8 mouse cellular contexts compared by ENCODE assay signal in the genomic region with DNA sequence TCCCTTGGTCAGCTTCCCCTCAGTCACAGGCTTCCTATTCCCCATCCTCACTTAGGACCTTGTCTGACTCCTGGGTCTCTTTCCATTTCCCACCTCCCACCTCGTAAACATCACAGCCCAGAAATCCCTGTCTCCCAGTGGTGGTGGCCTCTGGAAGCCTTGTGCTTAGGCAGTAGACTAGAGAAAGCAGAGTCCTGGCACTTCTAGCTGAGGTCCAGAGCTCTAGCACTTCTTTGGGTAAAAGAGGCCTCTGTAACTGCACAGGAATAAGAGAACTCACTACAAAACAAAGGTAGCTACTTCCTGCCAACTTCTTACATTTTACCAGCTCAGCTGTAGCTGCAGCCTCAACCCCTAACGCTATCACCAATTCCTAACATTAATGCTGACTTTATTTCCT. TPM values are rescaled to one million over a fixed set of nuclear protein-coding genes. Genes with fewer than 3 reads are reported as not detected.
DNase-seq lines count a peak whose midpoint lies in the region; ATAC-seq and TF ChIP-seq lines count a peak whose summit lies in the region.

No protein-coding gene starts in this region.

- in situ Hi-C loops in ES-E14 (cut with MboI; ENCODE audit: low sequenced_read_pairs in 2 of 2, unreplicated experiment in 2 of 2), result no loop called here

- H3K27ac ChIP-seq in heart, embryonic 15.5 days, result peak overlapping the region; percentile 99
- H3K27ac ChIP-seq in ES-E14 (ENCODE audit: insufficient read depth, low read depth, low read length, poor library complexity, severe bottlenecking), result no peak overlapping the region
- H3K27ac ChIP-seq in hindbrain, embryonic 11.5 days (ENCODE audit: low read depth, low read length), result no peak overlapping the region
- H3K27ac ChIP-seq in midbrain, embryonic 13.5 days, result no peak overlapping the region

- peaks cover 57% of the 10 kb centered on the region for H3K4me1 ChIP-seq in heart, embryonic 15.5 days (replicated peaks)
- H3K4me1 ChIP-seq in ES-E14 (ENCODE audit: control insufficient read depth in 2 of 2, insufficient read depth in 2 of 2, low read length in 2 of 2, poor library complexity in 1 of 2), result peaks cover 25 to 34% of the 10 kb centered on the region in 2 experiments
- H3K4me1 ChIP-seq in hindbrain, embryonic 11.5 days (replicated peaks; ENCODE audit: control insufficient read depth, insufficient read depth, low read length), result peaks cover 24% of the 10 kb centered on the region
- peaks cover 60% of the 10 kb centered on the region for H3K4me1 ChIP-seq in midbrain, embryonic 13.5 days (replicated peaks)

- peaks cover 23% of the 10 kb centered on the region for H3K36me3 ChIP-seq in heart, embryonic 15.5 days
- peaks cover 8% of the 10 kb centered on the region for H3K36me3 ChIP-seq in ES-E14 (ENCODE audit: control insufficient read depth, insufficient read depth, low read length, poor library complexity, severe bottlenecking)
- no peaks in the 10 kb centered on the region for H3K36me3 ChIP-seq in hindbrain, embryonic 11.5 days (ENCODE audit: control insufficient read depth, insufficient read depth, low read length)
- H3K36me3 ChIP-seq in midbrain, embryonic 13.5 days, result peaks cover 26% of the 10 kb centered on the region

- H3K4me3 ChIP-seq in heart, embryonic 15.5 days, result peak overlapping the region; percentile 73
- H3K4me3 ChIP-seq in ES-E14 (ENCODE audit: insufficient read depth in 1 of 2, low read depth in 1 of 2, low read length in 2 of 2, poor library complexity in 1 of 2, severe bottlenecking in 1 of 2), result peak overlapping the region; percentile 72 to 73; a peak in 2 of 4 replicates
- H3K4me3 ChIP-seq in hindbrain, embryonic 11.5 days (ENCODE audit: low read depth, low read length), result peak overlapping the region; percentile 76
- H3K4me3 ChIP-seq in midbrain, embryonic 13.5 days (replicated peaks), result peak overlapping the region; percentile 91

- WGBS in heart, embryonic 15.5 days, result 9% methylated on average over 2 of the region's 2 CpGs
- WGBS in hindbrain, embryonic 11.5 days, result 49% methylated on average over 2 of the region's 2 CpGs
- 47% methylated on average over 2 of the region's 2 CpGs for WGBS in midbrain, embryonic 13.5 days

- intact Hi-C loops in left cerebral cortex, postnatal 25 days (cut with DNase I), result loop anchor here (2.0 to 10.0 kb wide), 2 partner anchors 118 to 526 kb away; partner anchors contain the start of gene Stoml2

- no peak for ATAC-seq in heart, embryonic 15.5 days (replicated peaks; ENCODE audit: insufficient number of reproducible peaks, insufficient read depth, low FRiP score, low read depth)
- ATAC-seq in hindbrain, embryonic 11.5 days (ENCODE audit: low FRiP score), result no peak
- ATAC-seq in midbrain, embryonic 13.5 days, result no peak

- H3K9ac ChIP-seq in heart, embryonic 15.5 days, result peak overlapping the region; percentile 94
- no peak overlapping the region; the same call in 1 of the 2 replicates for H3K9ac ChIP-seq in ES-E14 (ENCODE audit: insufficient read depth, low read depth, low read length, poor library complexity, severe bottlenecking)
- H3K9ac ChIP-seq in hindbrain, embryonic 11.5 days (ENCODE audit: low read depth, low read length), result peak overlapping the region; percentile 95
- H3K9ac ChIP-seq in midbrain, embryonic 13.5 days (replicated peaks), result peak overlapping the region; percentile 96

- H3K4me2 ChIP-seq in heart, embryonic 15.5 days, result peak overlapping the region; percentile 78
- H3K4me2 ChIP-seq in hindbrain, embryonic 11.5 days (replicated peaks; ENCODE audit: low read depth, low read length), result peak overlapping the region; percentile 72
- H3K4me2 ChIP-seq in midbrain, embryonic 13.5 days (replicated peaks), result peak overlapping the region; percentile 95

- no peaks in the 10 kb centered on the region for H3K27me3 ChIP-seq in heart, embryonic 15.5 days
- H3K27me3 ChIP-seq in hindbrain, embryonic 11.5 days (ENCODE audit: control insufficient read depth, insufficient read depth, low read length), result no peaks in the 10 kb centered on the region
- H3K27me3 ChIP-seq in midbrain, embryonic 13.5 days, result no peaks in the 10 kb centered on the region

- no peak for DNase-seq in heart, adult 9 months (ENCODE audit: low spot score in 2 of 2)
- no peak for DNase-seq in ES-E14 (ENCODE audit: low read depth, low spot score)
- no peak for DNase-seq in hindbrain, embryonic 11.5 days (ENCODE audit: low spot score)
- no peak for DNase-seq in cerebellum, postnatal 10 days
- no peak for DNase-seq in adrenal gland, adult 2 months
- DNase-seq in left cerebral cortex, postnatal 25 days (ENCODE audit: low spot score in 2 of 2), result no peak

- no peaks in the 10 kb centered on the region for H3K9me3 ChIP-seq in heart, embryonic 15.5 days (replicated peaks)
- H3K9me3 ChIP-seq in ES-E14 (ENCODE audit: control insufficient read depth, insufficient read depth, low read depth, low read length), result no peaks in the 10 kb centered on the region
- H3K9me3 ChIP-seq in hindbrain, embryonic 11.5 days (ENCODE audit: control insufficient read depth, low read length), result no peaks in the 10 kb centered on the region
- no peaks in the 10 kb centered on the region for H3K9me3 ChIP-seq in midbrain, embryonic 13.5 days

TF ChIP-seq in ES-E14, 5 proteins besides CTCF, POLR2A, EP300 and RAD21:
- TF ChIP-seq ZNF384 (IDR thresholded peaks at IDR 0.05; ENCODE audit: low read depth, low read length) (no peak), MAFK (IDR thresholded peaks at IDR 0.05; ENCODE audit: insufficient read depth, low read depth, low read length) (no peak), CHD2 (IDR thresholded peaks at IDR 0.05; ENCODE audit: low read depth, low read length) (no peak), ZC3H11A (IDR thresholded peaks at IDR 0.05; ENCODE audit: borderline replicate concordance, low read depth, low read length) (no peak), HCFC1 (IDR thresholded peaks at IDR 0.05; ENCODE audit: borderline replicate concordance, insufficient read depth, low read length) (no peak)

RNA-seq across cellular contexts. Expression of gene Creb3, which starts 1.2 kb away (rescaled TPM):
- 53.1 and 61.3 TPM in 2 replicates for polyA plus RNA-seq in heart, embryonic 15.5 days (2015; fragmentation: Nextera tagmentation; extraction: Ambion mirVana)
- 51.0 and 55.2 TPM in 2 replicates for total RNA-seq in ES-E14 (2012; rRNA removed)
- polyA plus RNA-seq in hindbrain, embryonic 11.5 days (2014; fragmentation: Nextera tagmentation; extraction: Ambion mirVana), result 60.3 and 64.7 TPM in 2 replicates
- polyA plus RNA-seq in midbrain, embryonic 13.5 days (2015; fragmentation: Nextera tagmentation; extraction: Ambion mirVana), result 72.6 and 80.4 TPM in 2 replicates
- total RNA-seq in adrenal gland, adult 2 months (2021), result 100 to 1,000 TPM; 123 to 178 TPM
- 178 and 207 TPM in 2 replicates for polyA plus RNA-seq in adrenal gland, adult 2 months (2012; rRNA removed)
- total RNA-seq in left cerebral cortex, postnatal 25 days (2021), result 10 to 100 TPM; 77.0 to 77.3 TPM

RNA-seq across cellular contexts. Expression of gene Tln1, which starts 1.5 kb away (rescaled TPM):
- polyA plus RNA-seq in heart, embryonic 15.5 days (2015; fragmentation: Nextera tagmentation; extraction: Ambion mirVana), result 76.3 and 77.6 TPM in 2 replicates
- total RNA-seq in ES-E14 (2012; rRNA removed), result 78.1 and 105 TPM in 2 replicates
- 49.7 and 60.4 TPM in 2 replicates for polyA plus RNA-seq in hindbrain, embryonic 11.5 days (2014; fragmentation: Nextera tagmentation; extraction: Ambion mirVana)
- 59.8 and 67.0 TPM in 2 replicates for polyA plus RNA-seq in midbrain, embryonic 13.5 days (2015; fragmentation: Nextera tagmentation; extraction: Ambion mirVana)
- total RNA-seq in adrenal gland, adult 2 months (2021), result 100 to 1,000 TPM; 167 to 207 TPM
- polyA plus RNA-seq in adrenal gland, adult 2 months (2012; rRNA removed), result 132 and 174 TPM in 2 replicates
- 10 to 100 TPM; 51.7 to 53.4 TPM for total RNA-seq in left cerebral cortex, postnatal 25 days (2021)

RNA-seq across cellular contexts. Expression of gene Rgp1, which starts 17.5 kb away (rescaled TPM):
- 14.6 and 22.0 TPM in 2 replicates for polyA plus RNA-seq in heart, embryonic 15.5 days (2015; fragmentation: Nextera tagmentation; extraction: Ambion mirVana)
- total RNA-seq in ES-E14 (2012; rRNA removed), result 27.1 and 37.6 TPM in 2 replicates
- polyA plus RNA-seq in hindbrain, embryonic 11.5 days (2014; fragmentation: Nextera tagmentation; extraction: Ambion mirVana), result 26.5 and 41.1 TPM in 2 replicates
- 24.5 and 26.1 TPM in 2 replicates for polyA plus RNA-seq in midbrain, embryonic 13.5 days (2015; fragmentation: Nextera tagmentation; extraction: Ambion mirVana)
- 10 to 100 TPM; 47.1 to 50.7 TPM for total RNA-seq in adrenal gland, adult 2 months (2021)
- 50.1 and 57.4 TPM in 2 replicates for polyA plus RNA-seq in adrenal gland, adult 2 months (2012; rRNA removed)
- total RNA-seq in left cerebral cortex, postnatal 25 days (2021), result 10 to 100 TPM; 44.3 to 46.7 TPM

RNA-seq across cellular contexts. Expression of gene Gba2, which starts 17.7 kb away (rescaled TPM):
- 17.5 and 22.2 TPM in 2 replicates for polyA plus RNA-seq in heart, embryonic 15.5 days (2015; fragmentation: Nextera tagmentation; extraction: Ambion mirVana)
- total RNA-seq in ES-E14 (2012; rRNA removed), result 8.9 and 10.8 TPM in 2 replicates
- polyA plus RNA-seq in hindbrain, embryonic 11.5 days (2014; fragmentation: Nextera tagmentation; extraction: Ambion mirVana), result 25.4 and 27.4 TPM in 2 replicates
- polyA plus RNA-seq in midbrain, embryonic 13.5 days (2015; fragmentation: Nextera tagmentation; extraction: Ambion mirVana), result 53.8 and 58.4 TPM in 2 replicates
- 10 to 100 TPM in 1 of 2 experiments, 1 to 10 TPM in 1; 6.8 to 13.0 TPM for total RNA-seq in adrenal gland, adult 2 months (2021)
- polyA plus RNA-seq in adrenal gland, adult 2 months (2012; rRNA removed), result 13.4 and 13.9 TPM in 2 replicates
- total RNA-seq in left cerebral cortex, postnatal 25 days (2021), result 10 to 100 TPM; 65.9 to 69.4 TPM

RNA-seq across cellular contexts. Expression of gene Msmp, which starts 23.3 kb away (rescaled TPM):
- polyA plus RNA-seq in heart, embryonic 15.5 days (2015; fragmentation: Nextera tagmentation; extraction: Ambion mirVana), result 0.20 and 1.5 TPM in 2 replicates
- total RNA-seq in ES-E14 (2012; rRNA removed), result 0.48 and 0.49 TPM in 2 replicates
- 0.56 and 1.1 TPM in 2 replicates for polyA plus RNA-seq in hindbrain, embryonic 11.5 days (2014; fragmentation: Nextera tagmentation; extraction: Ambion mirVana)
- 0.77 and 2.1 TPM in 2 replicates for polyA plus RNA-seq in midbrain, embryonic 13.5 days (2015; fragmentation: Nextera tagmentation; extraction: Ambion mirVana)
- 1 to 10 TPM; 1.2 to 3.0 TPM for total RNA-seq in adrenal gland, adult 2 months (2021)
- 0.94 and 1.5 TPM in 2 replicates for polyA plus RNA-seq in adrenal gland, adult 2 months (2012; rRNA removed)
- total RNA-seq in left cerebral cortex, postnatal 25 days (2021), result under 1 TPM in 1 of 2 experiments, not detected in 1; 0.50 TPM
